Mouse (Mus musculus): ENCODE results near the gene Zdhhc25. TPM values are rescaled to one million over a fixed set of nuclear protein-coding genes. Genes with fewer than 3 reads are reported as not detected.
A peak's percentile ranks its signal among the peaks of the same experiment; 100 is the strongest.

The Zdhhc25 gene
- total RNA-seq, 4 experiments from 2014 or later, result not detected

DNA sequence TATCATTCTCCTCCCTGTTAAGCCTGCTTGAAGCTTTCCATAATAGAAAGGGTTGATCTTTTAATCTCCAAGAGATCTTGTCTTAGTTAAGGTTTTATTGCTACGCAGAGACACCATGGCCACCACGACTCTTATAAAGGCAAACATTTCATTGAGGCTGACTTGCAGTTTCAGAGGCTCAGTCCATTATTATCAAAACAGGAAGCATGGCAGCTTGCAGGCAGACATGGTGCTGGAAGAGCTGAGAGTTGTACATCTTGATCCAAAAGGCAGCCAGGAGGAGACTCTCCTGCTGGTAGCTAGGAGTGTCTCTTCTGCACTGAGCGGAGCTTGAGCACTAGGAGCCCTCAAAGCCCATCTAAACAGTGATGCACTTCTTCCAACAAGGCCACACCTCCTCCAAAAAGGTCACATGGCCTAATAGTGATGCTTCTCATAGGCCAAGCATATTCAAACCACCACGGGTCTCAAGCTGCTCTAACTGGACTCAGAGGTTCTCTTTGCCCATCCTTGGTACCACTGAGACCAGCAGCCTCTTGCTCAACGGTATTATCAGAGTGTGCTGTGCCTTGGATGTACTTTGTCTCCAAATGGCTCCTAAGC is 26.9 kb downstream of the Zdhhc25 start:
- DNase-seq (ENCODE audit: low spot score in 2 of 2), result no peak

DNA sequence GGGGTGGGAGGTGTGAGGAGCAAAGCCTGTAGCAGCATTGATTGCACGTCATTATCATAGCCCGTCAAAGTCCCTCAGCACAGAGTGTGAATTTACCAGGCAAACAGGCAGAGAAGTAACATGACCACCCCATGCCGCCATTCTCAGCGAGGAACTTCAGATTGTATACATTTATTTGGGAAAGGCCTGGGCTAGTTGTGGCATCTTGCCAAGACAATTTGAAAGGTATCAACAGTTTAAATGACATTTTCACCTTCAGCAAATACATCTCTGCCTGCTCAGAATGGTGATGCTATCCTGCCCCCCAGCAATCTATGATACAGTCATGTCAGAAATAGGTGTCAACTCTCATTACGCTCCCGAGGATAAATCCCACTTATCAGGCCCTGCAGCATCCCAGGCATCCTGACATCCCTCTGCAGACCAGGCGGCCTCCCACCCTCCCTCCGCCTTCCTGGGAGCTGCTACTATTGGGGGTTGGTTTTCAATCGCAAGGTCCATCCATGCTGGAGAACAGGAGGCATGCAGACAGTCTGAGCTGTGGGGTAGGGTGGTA is 28.8 kb downstream of the Zdhhc25 start:
- DNase-seq (ENCODE audit: low spot score in 2 of 2), result no peak

GRCm38 (mm10) chr15:88635205-88635604 is 35.1 kb downstream of the Zdhhc25 start:
- DNase-seq (ENCODE audit: low spot score in 2 of 2), result no peak

DNA sequence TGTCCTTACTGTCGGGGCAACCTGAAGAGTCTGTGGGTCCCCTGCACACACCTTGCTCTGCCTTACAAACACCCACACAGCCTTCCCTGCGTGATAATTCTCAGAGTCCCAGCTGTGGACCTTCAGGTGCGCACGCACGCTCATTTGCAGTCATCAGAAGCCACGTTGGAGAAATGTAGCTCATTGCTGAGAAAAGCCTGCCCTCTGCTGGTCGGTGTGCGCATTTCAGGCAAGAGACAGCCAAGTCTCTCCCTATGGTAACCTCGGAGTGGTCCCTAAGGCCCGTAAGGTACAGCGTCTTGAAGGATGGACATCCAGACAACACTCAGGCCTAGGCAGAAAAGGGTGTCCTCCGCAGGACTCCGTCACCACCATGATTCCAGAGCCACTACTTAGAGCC is 50.9 kb downstream of the Zdhhc25 start:
- peak in 1 of 2 experiments; percentile 7 for DNase-seq (ENCODE audit: low spot score in 2 of 2)

Other genes with a start within 250 kb of the Zdhhc25 start
- gene Brd1, start 133.9 kb downstream of the Zdhhc25 start, total RNA-seq (2022), result 10 to 100 TPM; 23.3 to 26.7 (median 26.1) TPM
- gene Zbed4, start 151.4 kb downstream of the Zdhhc25 start, total RNA-seq (2022), result 10 to 100 TPM; 15.4 to 21.4 (median 16.2) TPM
- gene Alg12, start 219.0 kb downstream of the Zdhhc25 start, total RNA-seq (2022), result 1 to 10 TPM; 2.5 to 5.6 (median 3.7) TPM
- 1 to 10 TPM; 6.5 to 9.4 (median 8.1) TPM for gene Creld2, start 219.3 kb downstream of the Zdhhc25 start, total RNA-seq (2022)

Data from gastrocnemius, adult 8-10 months (tissue).